Mouse (Mus musculus) right cerebral cortex, postnatal 36 days (tissue): ENCODE measurements around the gene Rab33a.

ENCODE experiments used
- DNase-seq, 2 experiments: peaks; one replicate each; pipeline ENCODE4 v3.0.0; 2022; ENCODE audit warnings: low spot score in 2 of 2, mixed read lengths in 1 of 2

The Rab33a gene

DNA sequence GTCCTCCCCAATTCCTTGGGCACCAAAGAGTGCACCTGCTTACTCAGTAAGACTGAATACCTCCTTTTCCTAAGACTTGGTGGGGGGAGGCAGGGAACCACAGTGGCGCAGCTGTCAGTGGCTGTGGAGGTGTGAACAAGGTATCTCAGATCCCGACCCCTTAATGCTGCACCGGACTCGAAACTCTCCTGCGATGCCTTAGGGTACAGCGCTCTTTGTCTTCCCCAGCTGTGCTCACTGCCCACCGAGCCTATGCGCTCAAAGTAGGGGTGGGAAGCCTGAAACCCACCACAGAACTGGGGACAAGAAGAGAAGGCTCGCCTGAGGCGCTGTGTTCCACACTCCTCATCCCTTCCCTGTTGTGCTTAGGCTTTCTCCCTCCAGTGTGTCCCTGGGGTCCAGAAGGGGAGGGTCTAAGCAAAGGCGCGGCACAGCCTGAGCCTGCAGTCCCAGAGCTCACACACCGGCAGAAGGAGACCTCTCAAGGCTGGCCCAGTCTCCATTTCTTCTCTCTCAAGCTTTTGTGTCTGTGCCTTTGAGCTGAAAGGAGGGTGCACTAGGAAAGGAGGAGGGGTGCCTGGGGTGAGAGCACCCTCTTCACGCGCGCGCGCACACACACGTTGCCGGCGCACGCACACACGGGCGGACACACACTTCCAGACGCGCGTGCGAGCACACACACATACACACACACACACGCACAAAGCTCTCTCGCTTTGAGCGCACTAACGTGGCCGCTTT lies at the start of gene Rab33a:
Gene Rab33a, plus strand, starts transcription at position 478 of the 741 bp plus-strand sequence.
- DNase-seq, result peak; percentile 42 to 46

DNA sequence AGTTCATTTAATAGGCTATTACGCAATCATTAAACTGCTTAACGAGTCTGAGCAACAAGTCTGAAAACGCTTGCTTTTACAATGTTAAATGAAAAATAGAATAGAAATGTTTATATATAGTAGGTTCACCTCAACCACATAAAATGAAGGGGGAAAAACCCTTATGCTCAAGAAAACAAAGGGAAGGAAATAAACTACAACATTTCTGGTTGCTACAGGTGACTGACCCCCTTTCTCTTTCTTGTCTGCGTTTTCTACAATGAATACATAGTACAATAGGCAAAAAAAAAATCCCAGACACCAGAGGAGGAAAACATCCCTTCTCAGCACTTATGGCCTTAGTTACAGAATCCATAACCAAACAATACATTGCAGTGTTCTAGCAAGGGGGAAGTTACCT lies 38.0 kb upstream of the Rab33a start:
- DNase-seq, result no peak

DNA sequence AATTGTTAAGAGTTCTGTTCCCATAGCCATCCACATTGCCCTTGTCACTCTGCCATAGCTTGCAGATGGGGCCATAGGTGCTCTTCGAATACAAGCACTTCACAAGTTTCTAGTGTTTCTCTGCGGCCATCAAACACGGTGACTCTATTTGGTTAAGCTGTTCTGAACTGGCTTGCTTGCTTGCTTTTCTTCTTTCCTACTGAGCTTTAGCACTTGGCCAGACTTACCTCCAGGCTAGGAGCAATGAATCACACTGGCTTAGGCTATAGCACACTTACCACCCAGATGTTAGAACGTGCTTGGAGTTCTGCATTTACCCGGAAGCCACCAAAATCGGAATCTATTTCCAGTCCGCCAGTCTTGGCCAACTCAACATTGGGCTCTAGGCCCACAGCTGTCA lies 37.4 kb upstream of the Rab33a start:
- no peak for DNase-seq

DNA sequence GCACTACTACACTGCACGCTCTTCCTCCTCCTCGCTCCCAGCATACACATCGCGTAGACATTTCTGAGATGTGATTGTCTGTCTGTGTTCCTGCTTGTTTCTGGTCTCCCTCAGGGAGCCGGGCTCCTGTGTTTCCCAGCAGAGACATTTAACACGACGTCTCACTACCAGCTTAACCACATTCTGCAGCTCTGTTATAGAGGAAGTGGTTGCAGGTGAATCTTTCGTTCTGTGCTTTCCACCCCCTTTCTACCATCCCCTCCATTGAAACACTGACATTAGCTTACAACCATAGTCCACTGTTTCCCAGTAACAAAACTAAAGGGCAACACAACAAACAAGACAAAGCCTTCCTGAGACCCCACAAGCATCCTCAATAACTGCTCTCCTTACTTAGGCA lies 25.3 kb upstream of the Rab33a start:
- DNase-seq, result no peak

DNA sequence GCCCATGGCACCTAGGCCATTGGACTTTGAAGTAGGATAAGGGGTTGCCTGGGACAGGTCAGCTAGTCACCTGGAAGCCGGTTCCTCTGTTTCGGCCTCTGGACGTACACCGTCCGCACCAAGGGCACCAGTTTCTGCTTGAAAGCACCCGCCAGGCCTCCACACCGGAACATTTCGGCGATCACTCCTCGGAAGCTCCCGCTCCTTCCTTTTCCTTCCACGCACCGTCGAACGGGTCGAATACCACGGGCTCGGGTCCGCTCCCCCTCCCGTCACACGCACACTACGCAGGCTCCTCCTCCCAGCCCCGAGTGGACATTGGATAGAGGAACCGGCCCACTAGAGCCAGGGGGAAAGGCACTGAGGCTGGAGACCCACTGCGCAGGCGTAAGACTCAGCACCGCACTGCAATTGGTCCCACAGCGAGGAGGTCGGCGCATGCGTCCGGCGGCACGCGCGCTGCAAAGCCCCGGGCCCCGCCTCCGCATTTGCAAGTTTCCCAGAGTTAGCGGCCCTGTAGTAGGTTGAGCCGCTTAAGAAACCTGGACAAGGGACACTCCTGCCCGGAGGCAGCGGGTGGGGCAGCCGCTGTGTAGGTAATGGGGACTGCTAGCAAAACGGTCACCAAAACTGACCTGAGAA lies 5.8 kb upstream of the Rab33a start, which contains the start of gene Aifm1:
Gene Aifm1, minus strand, starts transcription at position 398 of the 642 bp plus-strand sequence.
- peak; percentile 85 to 90 for DNase-seq

DNA sequence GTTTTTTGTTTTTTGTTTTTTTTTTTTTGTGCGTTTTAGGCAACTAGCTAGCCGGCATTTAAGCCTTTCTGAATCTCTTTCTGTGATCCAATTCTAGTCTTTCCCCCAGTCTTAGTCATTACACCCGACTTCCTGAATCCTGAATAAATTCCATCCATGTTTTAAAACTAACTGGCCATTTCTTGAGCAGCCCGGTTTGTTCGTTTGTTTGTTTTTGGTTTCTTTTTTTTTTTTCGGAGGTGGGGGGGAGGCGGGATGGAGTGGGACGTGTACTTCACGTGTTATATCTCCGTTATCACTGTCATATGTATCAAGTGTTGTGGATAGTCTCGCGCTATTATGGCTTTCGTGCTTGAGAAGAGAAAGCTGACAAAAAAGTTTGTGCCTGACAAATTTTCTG lies 5.3 kb upstream of the Rab33a start:
- no peak for DNase-seq

DNA sequence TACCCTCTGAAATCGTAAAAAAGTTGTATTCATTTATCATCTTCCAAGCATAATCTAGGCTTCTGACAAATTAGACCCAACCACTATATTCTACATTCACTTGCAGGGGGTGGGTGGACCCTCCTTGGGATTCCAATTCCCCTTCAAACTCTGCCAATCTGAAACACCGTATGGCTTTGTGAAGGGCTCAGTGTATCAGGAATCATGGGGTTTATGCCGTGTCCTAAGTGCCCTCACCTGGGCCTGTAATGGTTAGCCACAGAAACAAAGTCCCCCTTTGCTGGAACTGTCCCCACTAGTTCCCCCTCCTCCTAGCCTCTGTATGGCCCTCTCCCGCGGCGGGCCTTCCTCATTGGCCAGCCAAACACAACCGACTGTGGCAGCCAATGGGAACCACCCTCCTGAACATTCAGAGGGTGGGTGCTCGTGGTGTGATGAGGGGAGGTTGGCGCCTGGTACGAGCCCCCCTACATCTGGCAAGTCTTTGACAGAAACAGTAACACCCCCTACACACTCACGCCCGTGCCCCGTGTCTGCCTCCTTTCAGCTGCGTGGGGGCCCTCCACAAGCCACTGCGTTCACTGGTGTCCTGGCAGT lies 776 bp upstream of the Rab33a start:
- peak; percentile 39 to 45 for DNase-seq

DNA sequence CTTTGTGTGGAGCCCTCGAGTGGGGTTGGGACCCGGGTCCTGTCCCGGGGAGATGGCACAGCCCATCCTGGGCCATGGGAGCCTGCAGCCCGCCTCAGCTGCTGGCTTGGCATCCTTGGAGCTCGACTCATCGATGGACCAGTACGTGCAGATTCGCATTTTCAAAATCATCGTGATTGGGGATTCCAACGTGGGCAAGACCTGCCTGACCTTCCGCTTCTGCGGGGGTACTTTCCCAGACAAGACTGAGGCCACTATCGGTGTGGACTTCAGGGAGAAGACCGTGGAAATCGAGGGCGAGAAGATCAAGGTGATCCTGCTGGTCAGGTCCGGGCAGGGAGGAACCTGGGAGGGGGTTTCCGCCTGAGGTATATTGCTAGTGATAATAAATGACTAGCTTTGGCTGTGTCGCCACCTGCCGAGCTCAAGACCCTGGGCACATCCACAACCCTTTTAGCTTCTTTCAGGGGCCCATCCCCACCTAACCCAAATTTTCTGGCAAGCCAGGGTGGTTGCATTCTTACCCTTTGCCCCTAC lies 532 bp downstream of the Rab33a start:
- DNase-seq, result no peak

DNA sequence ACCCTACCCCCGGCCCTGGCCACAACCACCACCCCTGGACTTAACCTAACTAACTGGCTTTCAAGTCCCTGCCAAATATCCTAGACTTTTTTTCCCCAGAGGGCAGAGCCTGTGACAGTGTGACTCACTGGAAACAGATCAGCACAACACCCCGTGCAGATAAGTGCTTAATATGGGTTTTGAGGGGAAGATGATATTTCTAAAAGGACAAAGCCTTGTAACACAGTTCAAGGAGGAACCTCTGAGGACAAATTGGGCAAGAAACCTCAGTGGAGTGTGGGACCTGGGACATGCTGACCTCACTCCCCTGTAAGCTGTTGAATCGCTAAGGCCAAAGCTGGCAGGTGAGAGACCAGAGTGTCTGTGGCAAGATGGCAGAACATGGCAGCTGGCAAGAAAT lies 2.6 kb downstream of the Rab33a start:
- DNase-seq, result no peak

DNA sequence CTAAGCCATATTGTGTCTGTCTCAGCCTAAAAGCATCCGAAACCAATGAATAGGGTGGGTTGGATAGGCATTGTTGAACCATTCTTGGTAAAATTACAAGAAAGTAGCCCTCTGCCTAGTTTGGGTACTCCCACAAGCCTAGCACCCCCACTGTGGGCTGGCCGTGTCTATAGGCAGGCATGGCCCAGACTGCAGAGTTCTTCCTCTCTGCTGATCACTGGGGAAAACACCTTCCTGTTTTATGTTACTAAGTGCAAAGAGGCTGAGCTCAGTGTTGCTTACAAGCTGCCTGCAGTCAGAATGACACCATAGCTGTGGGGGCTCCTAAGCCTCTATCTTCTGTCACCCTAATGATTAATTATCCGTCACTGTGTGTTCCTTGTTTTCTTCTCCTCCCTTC lies 4.4 kb downstream of the Rab33a start:
- DNase-seq, result no peak

DNA sequence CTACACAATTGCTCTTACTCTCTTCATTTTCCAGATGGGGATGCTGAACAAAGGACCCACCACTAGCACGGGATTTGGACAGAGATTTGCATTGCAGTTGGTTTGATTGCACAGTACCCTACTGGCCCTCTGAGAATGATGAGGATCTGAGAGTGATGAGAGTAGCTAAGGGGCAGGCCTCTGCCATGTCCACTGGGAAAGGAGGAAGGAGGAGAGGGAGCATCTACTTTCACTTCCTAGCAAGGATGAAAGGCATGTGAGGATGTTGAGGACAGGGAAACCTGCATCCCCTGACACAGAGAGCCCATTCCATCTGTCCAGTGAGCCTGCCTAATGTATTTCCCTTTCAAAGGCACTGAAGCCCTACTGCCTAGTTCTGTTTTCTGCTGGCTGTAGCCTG lies 6.2 kb downstream of the Rab33a start:
- no peak for DNase-seq

DNA sequence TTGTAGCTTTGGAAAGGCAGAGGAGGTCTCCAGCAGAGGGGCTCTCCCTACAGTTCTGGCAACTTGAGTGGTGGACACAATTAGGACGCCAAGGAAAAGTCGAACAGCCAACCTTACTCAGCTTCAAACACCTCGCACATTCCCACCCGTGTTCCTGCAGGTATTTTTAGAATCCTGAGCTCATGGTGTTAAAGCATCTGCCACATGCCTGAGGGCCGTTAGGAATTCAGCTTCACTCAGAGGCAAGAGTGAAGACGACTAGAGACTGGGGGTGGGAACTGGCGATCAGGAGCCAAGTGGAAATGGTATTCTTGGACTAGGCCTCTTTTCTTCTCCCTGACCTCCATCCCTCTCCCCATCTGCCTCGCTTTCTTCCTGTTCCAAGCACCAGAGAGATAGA lies 6.8 kb downstream of the Rab33a start:
- DNase-seq, result peak; percentile 48 to 68

DNA sequence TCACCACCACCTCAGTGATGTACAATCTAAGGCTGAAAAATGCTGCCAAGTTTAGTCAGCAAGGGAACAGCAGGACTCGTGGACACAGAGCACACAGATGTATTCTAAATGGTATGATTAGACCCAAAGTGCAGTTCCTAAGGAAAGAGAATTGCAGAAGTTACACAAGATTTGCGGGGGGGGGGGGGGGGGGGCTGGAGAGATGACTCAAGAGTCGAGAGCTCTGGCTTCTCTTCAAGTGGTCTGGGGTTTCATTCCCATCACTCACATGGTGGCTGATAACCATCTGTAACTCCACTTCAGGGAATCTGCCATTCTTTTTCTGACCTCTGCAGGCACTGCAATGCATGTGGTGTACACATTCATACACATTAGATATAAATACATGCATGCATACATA lies 7.3 kb downstream of the Rab33a start:
- DNase-seq, result no peak

DNA sequence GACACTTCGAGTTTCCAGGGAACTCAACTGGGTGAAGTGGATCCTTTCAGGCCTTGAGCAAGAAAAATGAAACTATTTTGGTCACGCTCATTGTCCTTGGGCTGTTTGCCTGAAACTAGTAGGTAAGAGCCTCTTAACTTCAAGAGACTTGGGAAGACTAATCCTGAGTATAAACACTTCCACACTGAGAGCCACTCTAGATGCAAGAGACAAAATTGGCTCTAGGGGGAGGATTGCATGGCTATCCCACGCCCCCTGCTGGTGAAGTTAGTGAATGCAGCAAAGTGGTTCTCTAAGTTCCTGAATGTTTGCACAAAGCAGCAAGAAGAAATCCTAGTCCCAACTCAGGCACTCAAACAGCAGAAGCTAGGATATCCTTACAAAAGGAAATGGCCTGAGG lies 13.1 kb downstream of the Rab33a start:
- peak; percentile 49 to 50 for DNase-seq
